Mouse (Mus musculus) erythroblast, embryonic 14.5 days (primary cell): Measurements from ENCODE around the gene Masp2.

Experiments
- GATA1 ChIP-seq: IDR thresholded peaks from 2 replicates; pipeline ENCODE4 v1.6.1; 2012; ENCODE audit warnings: low read length, inconsistent platforms, mixed read lengths
- TAL1 ChIP-seq: IDR thresholded peaks from 3 replicates; pipeline ENCODE4 v1.6.1; 2012; ENCODE audit warnings: low read length, inconsistent platforms, mixed read lengths

- TF ChIP-seq GATA1 (no peak), TAL1 (no peak)
Observed at GRCm38 (mm10) chr4:148591171-148591630, 11.2 kb upstream of the Masp2 start, which contains the start of gene Srm.
